Mouse (Mus musculus) testis, postnatal 14 days (tissue): Measurements from ENCODE around the gene Eme1.
"Not testable (repeated sequence)": the region's sequence is repeated elsewhere in the genome, so short reads cannot be mapped to it uniquely, and the experiment has no call there.

ENCODE experiments used
- DNase-seq: peaks from one replicate; pipeline ENCODE4 v3.0.0; 2021; ENCODE audit warnings: low spot score

The Eme1 gene

GRCm38 (mm10) chr11:94653663-94654436 lies at the start of gene Eme1, which contains the start of gene Mrpl27:
Gene Eme1 (minus strand): TSS chr11:94653964.
Gene Mrpl27 (plus strand): TSS chr11:94653767.
- peak; percentile 85 for DNase-seq

- no peak for DNase-seq
These were observed 48.4 kb upstream of the Eme1 start for GRCm38 (mm10) chr11:94702216-94702610.

DNA sequence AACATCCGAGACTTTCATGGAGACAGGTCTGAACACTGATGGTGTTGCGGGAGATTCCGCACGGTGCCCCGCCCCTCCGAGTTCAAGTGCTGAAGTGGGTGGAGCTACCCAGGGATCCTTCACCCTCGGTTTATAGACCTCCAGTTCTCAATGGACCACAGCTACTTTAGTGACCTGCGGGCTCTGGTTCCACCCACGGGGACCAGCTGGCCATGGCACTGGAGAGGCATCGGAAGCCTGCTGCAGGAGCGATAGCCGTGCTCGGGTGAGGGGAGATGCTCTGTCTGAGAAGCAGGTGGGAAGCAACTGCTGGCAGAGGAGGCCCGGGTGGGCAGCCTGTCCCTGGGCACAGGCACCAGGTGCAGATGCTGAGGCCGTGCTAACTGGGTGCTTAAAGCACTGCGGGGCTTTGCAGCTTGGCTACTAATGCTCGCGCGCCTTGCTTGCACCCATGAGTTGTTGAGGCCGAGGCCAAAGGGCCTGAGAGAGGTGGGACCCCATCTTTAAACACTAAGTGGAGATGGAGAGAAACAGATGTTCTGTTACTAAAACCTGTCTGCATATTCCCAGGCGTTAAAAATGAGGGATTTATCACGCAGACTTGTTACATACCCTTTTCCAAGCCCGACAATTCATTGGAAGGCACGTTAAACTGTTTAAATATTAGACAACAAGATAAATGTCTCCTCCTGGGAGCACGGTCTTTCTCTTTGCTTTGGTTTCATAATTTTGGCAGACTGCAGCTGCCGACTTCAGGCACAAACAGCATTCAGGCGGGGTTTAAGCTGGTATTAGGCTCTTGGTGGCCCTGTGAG lies 47.8 kb upstream of the Eme1 start:
- DNase-seq, result no peak

GRCm38 (mm10) chr11:94699399-94699798 lies 45.6 kb upstream of the Eme1 start:
- DNase-seq, result no peak

- DNase-seq, result no peak
These were observed 44.1 kb upstream of the Eme1 start for GRCm38 (mm10) chr11:94697703-94698464.

- no peak for DNase-seq
These were observed 43.4 kb upstream of the Eme1 start for GRCm38 (mm10) chr11:94697140-94697539.

DNA sequence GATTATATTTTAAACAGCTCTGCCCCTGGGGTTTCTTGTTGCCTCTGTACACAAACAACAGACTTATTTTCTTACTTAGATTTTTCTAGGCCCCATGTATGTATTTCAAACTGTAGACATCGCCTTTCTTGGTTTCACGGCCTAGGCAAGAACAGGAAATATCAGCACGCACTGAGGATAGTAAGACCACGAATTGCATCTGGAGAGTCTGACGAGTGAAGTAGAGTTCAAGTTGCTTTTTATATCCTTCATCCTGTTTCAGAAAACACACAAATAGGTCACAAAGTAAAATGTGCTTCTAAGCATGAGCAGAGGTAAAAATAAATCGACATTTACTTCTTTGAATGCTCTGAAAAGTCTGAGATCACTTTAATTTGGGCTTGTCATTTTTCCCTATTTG lies 41.7 kb upstream of the Eme1 start:
- no peak for DNase-seq

- not testable (repeated sequence) for DNase-seq
These were observed 38.7 kb upstream of the Eme1 start for GRCm38 (mm10) chr11:94692502-94692901.

DNA sequence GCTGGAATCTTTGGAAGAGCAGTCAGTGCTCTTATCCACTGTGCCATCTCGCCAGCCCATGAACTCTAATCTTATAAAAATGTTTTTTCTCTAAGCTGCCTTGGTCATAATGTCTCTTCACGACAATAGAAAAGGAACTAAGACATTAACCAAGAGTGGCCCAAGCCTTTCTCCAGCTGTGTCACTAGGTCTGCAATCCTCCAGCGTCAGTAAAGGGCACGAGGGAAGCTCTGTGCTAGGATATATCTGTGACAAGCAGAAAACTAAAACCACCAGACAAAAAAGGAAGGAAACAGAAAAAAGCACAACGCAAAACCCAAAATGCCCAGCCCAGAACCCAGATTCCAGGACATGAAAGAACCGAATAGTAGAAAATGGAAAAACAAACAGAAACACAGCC lies 33.4 kb upstream of the Eme1 start:
- DNase-seq, result no peak

DNA sequence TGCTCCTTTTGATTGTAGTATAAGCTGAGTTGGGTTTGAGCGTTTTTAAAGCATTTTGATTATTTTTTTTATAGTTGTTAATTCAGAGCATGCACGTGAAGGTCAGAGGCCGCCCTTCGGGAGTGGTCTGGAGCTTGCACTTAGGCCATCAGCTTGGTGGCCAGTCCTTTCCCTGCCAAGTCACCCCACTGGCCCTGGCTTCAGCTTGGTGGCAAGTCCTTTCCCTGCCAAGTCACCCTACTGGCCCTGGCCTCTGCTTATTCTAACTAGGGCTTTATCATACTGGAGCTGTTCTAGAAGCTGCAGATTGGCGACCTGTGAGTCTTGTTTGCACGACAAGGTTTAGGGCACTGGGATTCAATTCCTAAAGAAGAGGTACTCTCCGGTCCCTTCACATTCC lies 28.7 kb upstream of the Eme1 start:
- DNase-seq, result no peak

- no peak for DNase-seq
These were observed 27.9 kb upstream of the Eme1 start for GRCm38 (mm10) chr11:94681640-94682039.

DNA sequence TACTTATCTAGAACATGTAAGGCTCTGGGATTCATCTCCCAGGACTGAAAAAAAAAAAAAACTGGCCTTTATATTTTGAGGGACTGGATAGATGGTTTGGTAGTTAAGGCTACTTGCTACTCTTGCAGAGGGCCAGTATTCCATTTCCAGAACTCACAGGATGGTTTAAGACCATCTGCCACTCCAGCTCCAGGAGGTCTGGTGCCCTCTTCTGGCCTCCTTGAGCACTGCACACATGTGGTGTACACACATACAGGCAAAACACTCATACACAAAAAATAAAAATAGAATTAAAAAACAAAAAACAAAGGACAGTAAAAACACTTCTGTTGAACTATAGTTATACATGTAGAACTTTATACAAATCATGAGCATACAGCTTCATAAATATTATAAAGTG lies 26.9 kb upstream of the Eme1 start:
- DNase-seq, result no peak

DNA sequence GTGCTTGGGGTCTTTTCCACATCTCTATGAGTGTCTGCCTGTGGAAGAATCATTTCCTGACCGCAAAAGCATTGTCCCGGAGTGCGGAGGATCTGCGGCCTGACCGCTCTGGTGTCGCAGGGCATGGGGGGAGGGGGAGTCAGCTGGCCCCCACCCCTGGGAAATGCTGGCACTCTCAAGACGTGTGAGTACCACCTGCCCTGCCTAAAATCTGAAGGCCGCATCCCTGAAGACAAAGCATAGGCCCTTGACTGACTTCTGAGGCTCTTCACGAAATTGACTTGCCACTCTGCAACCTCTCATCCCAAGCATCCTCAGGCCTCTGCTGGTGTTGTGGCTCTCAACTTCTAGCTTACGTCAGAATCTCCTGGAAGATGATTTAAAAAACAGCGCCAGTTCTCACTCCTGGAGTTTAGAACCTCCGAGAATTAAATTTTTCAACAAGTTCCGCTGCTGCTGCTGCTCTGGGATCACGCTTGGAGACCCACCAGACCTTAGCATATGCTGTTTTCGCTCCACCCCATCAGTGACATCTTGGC lies 23.9 kb upstream of the Eme1 start:
- no peak for DNase-seq

DNA sequence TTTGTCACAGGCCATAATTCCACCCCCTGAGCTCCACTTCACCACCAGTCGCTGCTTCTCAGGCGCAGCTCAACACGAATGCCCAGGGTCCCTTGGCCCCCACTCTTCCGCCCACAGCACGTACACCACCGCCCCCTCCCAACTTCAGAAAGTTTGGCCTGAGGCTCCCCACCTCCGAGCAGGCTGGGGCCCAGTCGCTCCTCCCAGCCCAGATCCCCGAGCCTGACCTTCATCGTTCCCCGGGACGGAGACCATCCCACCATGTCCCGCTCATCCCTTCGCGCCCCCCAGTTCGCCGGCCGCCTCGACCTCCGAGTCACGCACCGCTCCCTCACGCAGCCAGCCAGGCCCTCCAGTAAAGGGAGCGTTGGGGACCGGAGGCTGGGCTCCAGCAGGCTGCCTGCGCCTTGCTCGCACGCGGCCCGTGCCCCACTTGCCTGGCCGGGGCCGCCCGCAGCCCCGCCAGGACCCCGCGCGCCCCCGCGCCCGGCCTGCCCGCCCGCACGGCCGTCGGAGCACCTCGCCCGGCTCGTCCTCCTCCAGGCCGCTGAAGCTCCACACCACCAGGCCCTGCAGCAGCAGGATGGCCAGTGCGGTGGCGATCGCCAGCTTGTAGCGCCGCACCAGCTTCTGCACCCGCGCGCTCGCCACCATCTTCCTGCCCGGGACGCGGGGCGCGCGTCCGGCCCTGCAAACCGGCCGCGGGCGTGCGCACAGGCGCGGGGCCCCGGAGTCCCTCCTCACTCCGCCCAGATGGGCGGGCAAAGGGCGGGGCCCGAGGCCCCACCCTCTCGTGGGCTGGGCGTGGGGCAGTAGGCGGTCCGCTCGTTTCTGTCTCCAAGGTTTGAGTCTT lies 23.2 kb upstream of the Eme1 start, which contains the start of gene Xylt2:
Gene Xylt2 (minus strand): TSS at position 762 of the 853 bp plus-strand sequence.
- peak; percentile 85 for DNase-seq

DNA sequence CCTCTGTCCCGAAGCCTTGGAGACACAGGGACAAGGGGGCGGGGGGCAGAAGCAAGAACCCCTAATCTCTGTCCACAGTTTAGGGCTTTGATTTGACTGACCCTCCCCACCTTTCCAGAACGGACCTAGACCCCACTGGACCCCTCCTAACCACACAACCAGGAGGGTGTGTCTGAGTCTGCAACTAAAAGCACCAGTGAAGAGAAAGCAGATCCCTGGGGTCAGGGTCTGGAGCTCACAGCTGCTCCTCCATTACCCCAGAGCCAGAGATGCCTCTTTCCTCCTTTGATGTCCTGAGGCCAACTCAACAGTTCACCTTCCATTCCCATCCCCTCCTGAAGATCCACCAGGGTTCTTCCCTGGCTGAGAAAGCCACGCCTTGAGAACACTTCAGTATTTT lies 22.5 kb upstream of the Eme1 start:
- no peak for DNase-seq

DNA sequence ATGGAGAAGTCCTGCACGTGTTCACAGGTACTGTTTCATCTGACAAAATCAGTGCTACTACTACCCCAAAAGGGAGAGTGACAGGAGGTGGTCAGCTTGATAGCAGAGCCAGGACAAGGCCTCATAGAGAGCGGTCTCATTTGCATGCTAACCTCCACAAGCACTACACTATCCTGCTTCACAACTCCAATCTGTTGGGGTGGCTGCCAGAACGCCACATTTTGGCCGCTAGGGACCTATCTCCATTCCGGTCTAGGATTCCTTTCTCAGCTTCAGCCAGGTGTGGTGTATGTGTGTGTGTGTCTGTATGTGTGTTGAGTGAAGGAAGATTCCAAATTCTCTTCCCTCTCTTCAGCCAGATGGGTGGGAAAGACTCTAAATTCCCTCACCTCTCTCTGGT lies 21.7 kb upstream of the Eme1 start:
- no peak for DNase-seq

- DNase-seq, result no peak
These were observed 21.2 kb upstream of the Eme1 start for GRCm38 (mm10) chr11:94674984-94675383.

DNA sequence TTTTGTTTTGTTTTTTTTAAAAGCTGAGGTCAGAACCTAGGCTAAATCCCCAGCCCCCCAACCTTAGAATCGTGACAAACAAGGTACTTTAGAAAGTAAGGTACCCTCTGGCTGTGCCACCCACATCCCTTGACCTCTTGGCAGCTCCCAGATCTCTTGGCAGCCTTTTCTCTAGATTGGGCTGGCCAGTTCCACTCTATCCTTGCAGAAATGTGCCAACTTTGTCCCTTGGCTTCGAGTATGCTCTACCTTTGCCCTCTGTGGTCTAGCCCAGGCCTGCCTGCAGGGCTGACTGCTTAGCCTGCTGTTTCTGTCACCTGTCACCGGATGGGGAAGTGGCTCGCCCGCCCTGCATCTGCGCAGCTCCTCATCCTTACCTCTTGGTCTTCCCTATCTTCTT lies 11.5 kb upstream of the Eme1 start:
- no peak for DNase-seq

DNA sequence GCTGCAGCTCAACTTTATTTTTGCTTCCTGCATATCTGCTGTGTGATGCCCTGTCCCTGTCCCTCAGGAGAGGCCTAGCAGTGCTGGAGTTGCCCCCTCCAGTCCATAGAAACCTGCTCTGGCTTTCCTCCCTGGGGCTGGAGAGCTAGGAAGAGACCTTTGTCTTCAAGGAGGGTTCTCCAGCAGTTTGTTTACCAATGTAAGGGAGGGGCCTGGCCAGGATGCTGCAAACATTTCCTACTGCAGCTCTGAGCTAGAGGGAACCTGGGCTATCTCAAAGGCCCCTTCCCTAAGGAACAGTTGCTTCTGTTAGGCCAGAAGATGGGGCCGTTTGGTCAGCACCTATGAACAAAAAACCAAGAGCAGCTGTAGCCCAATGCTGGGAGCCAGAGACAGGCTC lies 7.6 kb upstream of the Eme1 start:
- no peak for DNase-seq

DNA sequence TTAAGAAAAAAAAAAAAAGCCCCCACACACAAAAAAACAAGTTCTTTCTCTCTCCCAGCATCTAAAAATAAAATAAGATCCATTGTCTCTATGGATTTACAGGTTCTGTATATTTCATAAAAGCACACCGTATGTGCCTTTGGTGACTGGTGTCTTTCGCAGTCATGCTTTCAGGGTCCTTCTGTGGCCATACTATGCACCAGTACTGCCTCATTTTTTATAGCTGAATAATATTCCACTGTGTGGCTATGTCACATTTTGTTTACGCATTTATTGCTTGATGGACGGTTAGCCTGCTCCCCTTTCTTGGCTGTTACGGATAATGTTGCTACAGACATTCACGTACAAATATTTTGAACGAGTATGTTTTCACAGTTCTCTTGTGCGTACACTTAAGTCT lies 791 bp downstream of the Eme1 start:
- DNase-seq, result no peak

DNA sequence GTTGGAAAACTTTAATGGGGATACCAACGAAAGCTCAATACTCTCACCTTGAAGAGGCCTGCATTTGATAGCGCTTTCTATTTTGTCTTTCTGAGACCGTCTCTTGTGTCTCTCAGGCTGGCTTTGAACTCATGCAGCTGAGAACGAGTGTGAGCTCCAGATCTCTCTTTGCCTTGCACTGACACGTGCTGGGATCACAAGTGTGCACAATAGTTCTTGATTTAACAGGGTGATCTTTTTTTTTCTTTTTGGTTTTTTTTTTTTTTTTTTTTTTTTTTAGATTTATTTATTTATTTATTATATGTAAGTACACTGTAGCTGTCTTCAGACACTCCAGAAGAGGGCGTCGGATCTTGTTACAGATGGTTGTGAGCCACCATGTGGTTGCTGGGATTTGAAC lies 2.5 kb downstream of the Eme1 start:
- not testable (repeated sequence) for DNase-seq
